Mouse (Mus musculus) cerebellum, postnatal 36 days (tissue): ENCODE measurements around the gene Disc1.

Experiments
- DNase-seq, 2 experiments: peaks; one replicate each; pipeline ENCODE4 v3.0.0; 2021 to 2022; ENCODE audit warnings: mixed read lengths in 2 of 2

The Disc1 gene

DNA sequence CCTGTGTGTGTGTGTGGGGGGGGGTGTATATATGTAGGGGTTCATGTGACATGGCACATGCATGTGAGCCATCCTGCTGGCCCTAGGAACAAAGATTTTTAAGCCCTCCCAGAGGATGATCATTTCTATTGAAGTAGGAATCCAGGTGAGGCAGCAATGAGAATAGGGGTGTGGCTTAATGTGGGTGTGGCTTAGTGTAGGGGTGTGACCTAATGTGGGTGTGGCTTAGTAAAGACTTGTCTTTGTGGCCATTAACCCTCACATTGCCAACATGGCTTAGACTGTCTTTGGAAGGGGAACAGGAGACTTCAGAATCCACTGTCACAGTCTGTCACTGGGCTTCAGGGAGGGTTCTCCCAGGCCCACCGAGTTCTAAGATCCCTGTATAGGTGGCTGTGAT, 130.9 kb downstream of the Disc1 start:
- no peak for DNase-seq

DNA sequence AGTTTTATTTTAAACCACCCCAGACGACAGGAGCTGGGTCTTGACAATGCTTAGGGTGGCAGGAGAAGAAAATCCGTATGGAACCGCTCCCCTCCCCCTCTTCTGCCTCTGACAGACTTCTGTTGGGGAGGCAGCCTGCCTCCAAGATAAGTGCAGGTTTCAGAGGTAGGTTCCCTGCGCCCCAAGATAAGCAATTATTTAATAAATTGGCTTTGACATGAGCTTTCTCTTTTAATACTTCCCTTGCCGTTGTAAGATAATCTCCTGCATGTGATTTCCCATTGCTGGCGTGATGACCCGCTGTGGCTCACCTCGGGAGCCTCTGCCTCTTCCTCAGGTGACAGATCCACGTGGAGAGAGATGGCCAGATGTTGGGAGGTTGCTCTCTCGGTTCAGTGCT, 133.0 kb downstream of the Disc1 start:
- no peak for DNase-seq

DNA sequence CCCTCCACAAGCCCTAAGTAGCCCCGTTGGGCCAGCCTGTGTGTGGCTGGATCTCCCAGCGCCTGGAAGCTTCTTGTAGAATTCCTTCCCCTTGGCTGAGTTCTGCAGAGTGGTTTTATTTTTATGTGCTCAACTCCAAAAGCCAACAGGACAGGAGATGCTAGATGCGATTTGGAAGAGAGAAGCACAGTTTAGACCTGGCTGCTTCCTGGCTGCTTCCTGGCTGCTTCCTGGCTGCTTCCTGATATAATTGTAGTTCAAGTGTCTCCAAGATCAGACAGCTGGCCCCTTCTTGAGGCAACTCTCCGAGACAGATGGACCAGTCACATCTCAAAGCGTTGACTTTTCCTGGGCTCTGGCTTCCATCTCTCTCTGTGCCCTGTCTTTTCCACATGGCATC, 139.7 kb downstream of the Disc1 start:
- DNase-seq: no peak

DNA sequence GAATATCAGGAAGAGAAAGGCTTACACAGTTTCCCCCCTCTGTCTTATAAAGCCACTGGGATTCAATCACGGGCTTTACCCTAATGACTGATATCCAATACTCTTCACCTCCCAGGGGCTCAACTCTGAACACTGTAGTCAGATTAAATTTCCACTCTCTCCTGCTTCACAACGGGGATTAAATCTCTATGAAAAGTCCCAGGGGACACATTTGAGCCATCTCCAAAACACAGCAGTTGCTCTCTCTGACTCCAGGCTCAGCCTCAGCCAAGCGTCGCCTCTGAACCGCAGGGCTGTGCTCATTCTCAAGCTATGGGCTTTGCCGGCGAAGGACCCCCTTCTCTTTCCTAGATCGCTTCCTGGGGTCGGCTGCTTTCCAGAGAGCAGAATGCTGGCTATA, 141.1 kb downstream of the Disc1 start:
- DNase-seq: no peak

DNA sequence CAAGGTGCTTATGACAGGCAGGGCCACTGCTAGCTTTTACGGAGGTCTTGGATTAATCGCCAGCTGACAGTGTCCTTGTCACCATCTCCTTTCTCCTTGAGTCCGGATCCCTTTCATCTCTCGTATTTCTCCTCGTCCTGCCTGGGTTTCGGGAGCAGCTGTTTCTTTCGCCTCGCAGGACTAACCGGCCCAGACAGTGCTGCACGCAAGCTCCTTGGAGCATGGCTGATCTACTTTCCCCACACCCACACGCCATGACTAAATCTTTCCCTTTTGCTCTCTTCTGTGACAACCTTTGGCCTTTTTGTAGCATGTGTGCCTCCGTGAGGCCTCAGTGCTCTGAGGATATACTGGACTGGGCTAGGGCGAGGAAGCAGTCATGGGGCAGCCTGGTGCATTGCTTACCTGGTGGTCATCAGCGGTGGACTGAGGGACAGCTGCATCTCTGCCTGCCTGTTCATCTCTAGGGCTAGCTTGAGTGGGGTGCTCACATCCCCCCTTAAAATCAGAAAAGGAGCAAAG, 142.6 kb downstream of the Disc1 start:
- no peak for DNase-seq

DNA sequence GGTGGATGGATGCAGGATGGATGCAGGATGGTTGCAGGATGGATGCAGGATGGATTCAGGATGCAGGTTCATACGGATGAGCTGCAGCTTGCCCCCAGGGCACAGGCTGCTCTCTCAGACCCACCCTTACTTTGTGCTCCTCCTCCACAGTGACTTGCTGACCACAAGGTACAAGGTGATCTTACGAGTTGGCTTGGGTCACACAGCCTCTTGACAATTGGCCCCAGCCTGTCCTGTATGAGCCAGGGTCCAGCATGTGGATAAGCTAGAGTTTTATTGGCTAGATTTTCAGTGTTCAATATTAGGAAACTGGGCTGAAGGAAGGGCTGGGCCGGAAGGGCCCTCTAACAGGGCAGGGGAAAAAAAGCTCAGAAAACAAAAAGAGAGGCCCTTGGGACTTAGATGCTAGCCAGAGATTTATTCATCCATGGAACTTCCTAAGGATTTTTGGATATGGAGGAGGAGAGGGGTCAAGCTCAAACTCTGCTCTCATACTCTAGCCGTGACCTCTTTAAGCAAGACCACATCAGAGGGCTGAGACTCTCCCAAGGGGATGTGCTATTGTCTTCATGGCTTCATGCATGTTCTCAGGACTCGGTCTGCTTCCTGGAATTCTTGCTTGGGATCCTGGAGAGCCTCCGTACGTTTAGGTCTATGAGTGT, 143.5 kb downstream of the Disc1 start:
- no peak for DNase-seq

DNA sequence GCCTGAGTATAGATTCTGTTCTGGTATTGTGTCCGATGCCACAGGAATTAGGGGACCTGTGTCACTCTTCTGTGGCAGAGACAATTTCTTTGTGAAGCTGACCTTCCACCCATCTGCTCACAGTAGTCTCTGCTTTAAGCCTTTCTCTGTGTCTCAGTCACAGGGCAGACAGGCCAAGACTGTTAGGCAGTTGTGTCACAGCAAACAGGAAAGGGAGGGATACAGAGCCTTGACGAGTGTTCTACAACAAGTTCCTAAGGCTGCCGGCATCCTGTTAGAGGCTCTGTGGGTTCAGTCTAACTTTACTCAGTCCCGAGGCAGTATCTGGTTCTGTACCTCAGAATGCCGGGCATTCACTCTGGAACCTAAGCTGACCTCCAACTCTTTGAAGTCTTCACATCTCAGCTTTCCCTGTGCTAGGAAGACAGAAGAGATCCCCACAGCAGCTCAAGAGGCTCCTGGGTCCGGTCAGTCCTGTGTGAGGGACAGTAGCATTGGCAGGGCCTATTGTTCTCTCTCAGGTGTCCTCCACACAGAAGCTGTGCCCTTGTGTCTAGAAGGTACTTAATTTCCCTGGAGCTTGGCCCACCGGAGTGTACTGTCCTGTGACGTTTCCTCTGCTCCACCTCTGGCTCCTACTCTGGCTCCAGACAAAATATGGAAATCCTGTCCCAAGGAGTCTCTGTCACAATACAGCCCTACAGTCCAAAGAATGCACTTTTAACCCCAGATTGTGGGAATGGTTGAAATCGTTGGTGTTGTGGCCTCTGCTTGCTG, 144.6 kb downstream of the Disc1 start:
- DNase-seq: no peak

DNA sequence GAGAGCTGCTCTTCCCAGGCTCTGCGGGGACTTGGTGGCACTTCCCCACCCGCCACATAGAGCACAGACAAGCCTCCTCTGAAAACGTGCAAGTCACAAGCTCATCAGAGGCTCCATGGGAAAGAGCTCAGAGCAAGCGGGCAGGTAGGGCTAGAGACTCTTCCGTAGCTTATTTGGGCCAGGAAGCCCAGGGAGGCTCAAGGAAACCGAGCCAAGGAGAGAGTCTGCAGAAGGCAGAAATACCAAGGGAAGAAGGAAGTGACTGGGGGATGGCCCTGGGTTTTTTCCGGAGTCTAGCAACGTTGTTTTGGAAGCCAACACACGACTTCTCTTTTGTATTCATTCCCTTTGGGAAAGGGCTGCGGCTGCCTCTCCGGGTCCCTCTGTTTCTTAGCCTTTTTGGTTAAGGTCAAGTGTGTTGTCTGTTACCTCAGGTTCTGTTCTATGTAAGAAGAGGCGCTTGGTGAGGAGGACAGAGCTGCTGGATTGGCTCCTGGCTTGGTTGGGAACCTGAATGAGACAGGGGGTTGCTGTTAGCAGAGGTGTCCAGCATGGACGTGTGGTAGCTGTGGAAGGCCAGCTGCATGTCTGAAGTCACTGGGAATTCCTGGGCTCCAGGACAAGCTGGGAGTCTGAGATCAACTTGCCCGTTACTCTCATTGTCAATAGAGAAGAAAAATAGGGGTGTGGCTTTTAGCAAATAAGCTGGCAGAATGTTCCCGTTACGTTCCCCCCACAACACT, 145.4 kb downstream of the Disc1 start:
- no peak for DNase-seq

DNA sequence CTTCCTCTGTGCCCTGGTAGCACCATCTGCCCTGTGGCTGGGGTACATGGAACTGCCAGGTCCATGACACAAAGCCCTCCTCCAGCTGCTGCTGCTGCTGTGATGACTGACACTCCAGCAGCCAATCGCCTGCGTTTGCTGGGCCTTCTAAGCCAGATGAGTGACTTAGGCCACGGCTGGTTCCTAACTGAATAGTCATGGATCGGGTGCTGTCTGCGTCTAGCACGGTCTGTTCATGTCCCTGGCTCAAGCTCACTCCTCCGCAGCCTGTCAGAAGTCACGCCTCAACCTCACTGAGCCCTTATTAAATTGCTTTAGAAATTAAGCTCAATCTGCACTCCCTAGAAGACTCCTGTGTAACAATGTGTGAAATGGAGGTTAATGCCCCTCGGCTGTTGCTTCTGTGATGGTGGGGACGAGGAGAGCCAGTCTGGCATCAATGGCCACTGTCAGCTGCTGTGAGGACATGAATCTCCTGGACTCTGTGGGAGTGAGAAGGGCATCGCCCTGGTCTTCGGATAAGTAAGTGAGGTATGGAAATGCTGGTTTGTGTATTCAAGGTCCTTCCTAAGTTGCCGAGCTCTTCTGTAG, 146.4 kb downstream of the Disc1 start:
- no peak for DNase-seq

DNA sequence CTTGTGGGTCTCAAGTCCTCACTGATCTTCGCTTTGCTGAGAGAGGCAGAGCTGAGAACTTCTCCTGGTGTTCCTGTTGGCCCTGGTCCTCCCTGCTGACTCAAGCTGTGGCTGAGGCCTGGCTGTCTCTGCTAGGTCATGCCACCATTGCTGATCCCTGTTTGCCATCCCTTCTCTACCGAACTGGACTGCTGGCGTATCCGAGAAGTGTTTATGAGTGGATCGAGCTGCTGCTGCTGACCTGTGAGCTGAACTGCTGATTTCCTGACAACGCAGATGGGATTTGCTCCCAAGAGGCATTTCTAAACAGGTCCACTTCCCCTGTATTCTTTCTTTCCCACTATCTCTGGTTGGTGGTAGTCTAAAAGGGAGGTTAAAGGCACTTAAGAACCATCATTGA, 147.7 kb downstream of the Disc1 start:
- DNase-seq: no peak

DNA sequence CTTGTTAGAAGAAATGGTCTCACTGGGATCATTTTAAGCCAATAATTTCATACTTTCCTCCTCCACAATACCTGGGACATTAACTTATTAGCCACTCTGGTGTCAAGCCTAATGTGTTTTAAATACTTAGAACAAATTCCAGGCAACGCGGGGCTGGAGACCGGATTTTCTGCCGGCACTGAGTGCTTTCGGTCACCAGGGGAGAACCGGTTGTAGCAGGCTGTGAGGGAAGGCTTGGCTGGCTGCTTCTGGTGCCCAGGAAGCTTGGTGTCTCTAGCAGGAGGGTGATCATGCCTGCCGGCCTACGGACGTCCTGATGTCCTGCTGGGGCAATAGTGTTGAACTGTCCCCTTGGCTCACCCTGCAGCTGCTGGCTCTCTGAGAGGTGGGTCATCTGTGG, 149.0 kb downstream of the Disc1 start:
- DNase-seq: no peak

DNA sequence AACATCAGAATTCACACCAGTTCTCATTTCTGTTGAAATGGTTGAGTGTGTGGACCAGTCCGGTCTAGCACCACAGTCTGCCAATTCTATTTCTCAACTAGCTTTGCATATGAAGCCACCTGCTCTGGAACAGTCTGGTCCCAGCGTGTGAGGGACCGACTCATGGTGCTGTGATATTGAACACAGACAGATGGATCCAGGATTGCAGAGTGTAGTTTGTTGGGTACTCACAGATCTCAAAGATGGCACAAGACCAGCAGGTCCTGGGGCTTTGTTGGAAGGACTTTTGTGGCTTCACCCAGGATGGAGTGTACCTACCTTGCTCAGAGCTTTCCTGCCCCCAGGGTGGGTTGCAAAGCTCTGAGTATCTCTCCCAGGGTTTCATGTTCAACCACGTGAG, 151.6 kb downstream of the Disc1 start:
- peak; percentile 32 to 37 for DNase-seq

DNA sequence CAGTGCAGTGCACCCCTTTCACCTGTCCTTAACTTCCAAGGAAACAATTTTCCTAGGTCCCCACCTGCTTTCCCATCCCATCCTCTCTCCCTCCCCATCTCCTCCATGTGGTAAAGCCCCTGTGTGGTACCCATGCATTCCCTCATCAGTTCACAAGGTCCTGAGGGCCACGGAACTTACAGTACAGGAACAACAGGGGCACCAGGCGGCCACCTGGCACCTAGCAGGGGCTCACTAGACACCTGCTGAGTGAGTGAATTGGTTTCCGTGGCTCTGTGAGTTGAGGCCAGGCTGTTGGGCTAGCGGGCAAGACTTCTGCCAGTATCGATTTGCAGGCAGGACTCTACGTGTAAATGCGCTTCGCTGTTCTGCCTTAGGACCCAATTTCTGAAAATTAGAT, 152.4 kb downstream of the Disc1 start:
- peak in 1 of 2 experiments; percentile 29 for DNase-seq

DNA sequence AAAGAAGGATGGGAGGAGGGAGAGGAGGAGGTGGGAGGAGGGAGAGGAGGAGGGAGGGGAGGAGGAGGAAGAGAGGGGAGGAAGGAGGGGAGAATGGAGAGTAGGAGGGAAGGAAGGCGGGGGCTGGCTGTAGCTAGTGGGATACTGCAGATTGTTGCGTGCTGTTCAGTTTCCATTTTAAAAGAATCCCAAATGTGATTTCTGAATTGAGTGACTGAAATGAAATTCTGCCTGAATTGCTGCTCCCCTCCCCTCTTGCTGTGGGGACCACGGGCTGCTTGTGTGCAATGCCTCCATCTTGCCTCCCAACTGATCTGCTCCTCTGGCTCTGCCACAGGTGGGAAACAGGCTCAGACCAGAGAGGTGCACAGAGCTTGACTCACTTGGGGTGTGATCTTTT, 153.0 kb downstream of the Disc1 start:
- DNase-seq: no peak

DNA sequence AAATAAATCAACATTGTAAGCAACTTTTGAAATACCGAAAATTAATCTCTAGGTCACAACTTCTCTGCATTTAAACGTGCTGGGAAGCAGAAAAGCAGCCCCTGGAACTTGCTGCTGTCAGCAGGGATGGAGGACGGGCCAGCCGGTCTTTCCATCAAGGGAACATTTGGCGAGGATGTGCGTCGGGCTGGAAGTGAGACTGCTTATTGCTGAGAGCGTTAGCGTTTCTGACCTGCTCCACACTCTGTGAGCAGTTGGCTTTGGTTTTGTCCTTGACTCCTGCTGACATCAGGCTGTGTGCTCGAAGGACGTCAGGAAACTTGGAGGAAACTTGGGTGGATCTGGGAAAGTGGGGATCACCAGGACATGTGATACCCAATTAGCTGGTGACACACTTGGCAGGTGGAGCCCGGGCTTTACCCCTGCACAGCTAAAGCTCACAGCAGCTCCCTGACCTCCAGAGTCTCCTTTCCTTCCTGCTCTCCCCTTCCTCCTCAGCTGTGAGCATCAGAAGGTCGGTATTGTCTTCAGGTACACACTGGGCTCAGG, 158.7 kb downstream of the Disc1 start:
- no peak for DNase-seq

DNA sequence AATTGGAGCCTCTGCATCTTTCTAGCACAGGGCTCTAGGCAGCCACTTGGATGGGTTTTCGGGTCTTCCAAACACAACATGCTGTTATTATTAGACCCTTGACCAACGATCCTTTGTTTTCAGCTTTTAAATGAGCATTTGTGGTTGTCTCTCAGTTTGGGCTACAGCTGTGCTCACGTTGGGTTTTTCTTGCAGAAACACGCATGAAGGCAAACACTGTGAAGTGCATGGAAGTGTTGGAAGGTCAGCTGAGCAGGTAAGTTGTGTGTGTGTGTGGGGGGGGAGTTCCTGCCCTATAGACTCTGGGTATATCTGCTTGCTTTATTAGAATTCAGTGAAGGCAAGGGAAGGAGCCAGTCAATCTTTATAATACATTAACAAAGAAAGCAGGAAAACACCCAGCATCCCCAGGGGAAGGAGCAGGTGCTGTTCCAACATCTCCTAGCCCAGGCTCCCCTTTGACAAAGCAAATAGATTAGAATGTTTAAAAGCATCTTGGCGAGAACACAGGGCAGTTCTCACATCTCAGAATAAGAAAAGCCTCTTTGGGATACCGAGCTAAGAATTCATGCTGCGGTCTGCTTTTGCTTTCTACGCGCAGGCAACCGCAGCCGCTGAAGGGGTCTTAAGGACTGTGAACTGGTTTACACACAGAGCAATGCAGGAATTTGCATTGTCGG, 164.0 kb downstream of the Disc1 start:
- DNase-seq: no peak

DNA sequence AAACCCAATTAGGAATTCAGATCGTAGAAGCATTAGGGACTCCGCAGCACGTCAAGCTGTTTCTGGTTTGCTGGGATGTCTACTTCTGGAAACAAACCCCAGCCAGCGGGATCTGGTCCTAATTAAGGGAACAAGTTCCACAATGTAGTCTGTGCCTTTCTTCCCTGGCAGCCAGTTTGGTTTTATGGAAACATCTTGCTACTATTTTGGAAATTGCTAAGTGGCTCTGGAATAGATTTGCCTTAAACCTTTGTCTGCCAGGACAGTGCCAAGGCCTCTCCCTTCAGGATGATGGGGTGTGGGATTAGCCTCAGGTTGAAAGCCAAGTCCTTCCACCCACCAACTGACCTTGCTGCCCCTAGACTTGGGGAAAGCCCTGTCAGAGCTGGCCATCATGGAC, 164.7 kb downstream of the Disc1 start:
- DNase-seq: no peak

DNA sequence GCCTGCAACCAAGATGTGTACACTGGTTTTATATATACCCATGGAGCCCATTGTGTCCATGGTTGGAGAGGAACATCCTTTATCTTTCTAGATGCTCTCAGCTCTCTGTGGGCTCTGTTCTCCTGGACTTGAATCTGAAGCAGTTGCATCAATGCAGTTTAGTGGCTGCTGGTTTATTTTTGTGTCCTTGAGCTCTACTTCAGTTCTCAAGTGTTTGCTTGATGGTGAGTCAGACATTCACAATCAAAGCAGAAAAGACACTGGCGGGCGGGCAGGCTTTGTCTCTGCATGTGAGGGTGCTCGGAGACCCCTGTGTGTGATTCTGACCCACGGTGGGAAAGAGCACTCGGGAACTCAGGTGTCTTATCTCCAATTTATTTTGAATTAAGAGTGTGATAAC, 166.6 kb downstream of the Disc1 start:
- no peak for DNase-seq

DNA sequence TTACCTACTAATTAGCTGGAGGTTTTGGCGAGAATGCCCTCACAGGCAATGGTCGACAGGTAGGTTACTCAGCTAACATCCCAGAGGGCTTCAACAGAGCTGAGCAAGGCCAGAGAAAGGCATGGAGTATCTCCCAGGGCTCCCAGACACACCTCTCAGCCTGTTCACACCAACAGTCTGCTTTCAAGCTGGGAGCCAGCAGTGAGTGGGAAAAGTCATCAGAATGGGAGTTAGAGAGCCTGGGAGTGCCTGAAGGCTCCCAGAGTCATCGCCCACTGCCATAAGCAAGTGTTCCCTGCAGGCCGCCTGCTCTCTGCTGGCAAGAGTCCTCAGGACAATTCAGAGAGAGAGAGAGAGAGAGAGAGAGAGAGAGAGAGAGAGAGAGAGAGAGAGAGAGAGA, 167.1 kb downstream of the Disc1 start:
- DNase-seq: no peak

DNA sequence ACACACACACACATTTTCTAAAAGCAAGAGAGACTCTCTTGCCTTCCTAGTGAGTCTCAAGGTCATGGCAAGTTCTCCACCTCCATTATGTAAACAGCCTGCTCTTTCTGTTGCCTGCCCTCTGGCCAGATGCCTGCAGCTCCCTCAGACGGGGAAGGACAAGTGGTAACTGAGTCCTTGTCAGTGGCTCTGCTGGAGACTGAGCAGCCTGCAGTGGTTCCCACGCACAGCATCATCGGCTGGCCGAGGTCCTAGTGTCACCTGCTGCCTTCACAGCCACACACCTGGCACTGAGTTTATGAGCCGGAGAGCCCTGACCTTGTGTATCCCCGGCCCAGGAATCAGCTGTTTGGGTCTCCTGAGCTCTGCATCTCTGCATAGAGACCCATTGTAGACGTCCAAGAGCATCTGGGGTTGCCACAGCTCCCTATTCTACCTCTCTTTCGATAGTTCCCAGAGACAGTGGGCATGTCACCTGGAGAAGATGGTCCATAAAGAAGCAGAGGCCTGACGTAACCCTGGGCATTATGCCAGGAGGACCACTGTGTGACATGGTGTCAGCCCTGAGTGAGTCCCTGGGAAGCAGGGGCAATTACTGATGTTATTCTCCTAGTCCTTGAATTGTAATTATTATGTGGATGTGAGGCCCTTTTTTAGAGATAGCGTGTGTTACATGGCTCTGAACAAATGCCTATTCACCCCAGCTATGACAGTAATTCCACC, 169.2 kb downstream of the Disc1 start:
- no peak for DNase-seq

DNA sequence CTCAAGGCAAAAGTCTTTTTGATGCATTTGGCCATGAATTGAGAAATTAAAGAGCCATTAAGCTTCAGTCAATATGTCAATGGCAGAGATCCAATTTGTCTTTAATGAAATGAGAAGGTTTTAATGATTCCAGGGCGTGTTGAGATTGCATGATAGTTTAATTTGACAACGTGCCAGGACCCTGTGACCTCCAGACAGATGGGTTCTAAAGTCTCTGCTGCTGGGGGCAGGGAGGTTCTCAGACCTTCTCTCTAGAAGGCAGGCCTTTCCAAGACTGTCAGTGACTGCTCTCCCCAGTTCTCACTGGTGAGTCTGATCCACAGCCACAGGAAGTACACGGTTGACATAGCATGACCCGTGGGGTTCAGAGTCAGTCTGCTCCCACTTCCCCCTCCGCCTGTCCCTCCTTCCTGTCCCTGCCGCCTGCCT, 170.3 kb downstream of the Disc1 start:
- no peak for DNase-seq

DNA sequence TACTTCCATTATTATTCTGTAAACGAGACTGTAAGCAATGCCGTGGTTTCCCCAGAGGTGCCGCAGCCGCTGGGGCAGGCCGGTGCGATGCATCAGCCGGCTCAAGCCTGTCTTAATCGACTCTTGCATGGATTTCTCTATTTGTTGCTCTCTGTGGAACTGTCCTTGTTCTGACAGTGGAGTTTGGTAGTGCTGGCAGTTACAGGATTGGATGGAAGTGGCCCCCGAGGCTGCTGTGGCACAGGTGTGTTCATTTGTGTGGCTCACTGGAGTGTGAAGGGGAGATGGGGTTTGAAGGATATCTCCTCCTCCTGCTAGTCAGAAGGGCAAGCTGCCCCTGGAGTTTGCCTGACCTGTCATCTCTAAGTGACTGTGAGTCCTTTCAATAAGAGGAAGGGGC, 171.3 kb downstream of the Disc1 start:
- no peak for DNase-seq
